Mouse (Mus musculus): ENCODE data around the gene Gm39566. TPM values are rescaled to one million over a fixed set of nuclear protein-coding genes. Genes with fewer than 3 reads are reported as not detected.
"Not testable (repeated sequence)": the region's sequence is repeated elsewhere in the genome, so short reads cannot be mapped to it uniquely, and the experiment has no call there.

Gene Gm39566
- not detected in 2 replicates for polyA plus RNA-seq (2014; fragmentation: Nextera tagmentation; extraction: Ambion mirVana)

DNA sequence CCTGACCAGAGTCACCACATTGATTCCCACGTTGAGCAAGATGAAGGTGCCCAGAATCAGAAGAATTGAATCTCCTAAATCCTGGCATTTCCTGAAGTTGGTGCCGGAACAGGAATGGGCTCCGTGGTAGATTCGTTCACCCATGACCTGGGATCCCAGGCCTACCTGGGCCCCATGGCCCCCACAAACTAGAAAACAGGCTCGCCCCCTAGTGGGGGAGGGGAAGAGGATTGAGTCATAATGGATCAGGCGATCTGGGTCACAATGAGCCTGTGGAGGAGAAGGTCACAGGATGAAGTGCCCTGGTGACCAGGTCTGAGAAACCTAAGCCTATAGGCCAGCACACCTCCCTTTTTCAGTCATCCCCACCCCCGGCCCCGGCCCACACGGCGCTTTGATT, at the start of gene Gm39566:
Gm39566 (minus strand) TSS at position 144 of the 400 bp plus-strand sequence.
- no peak for ATAC-seq (ENCODE audit: low FRiP score)
- Histone ChIP-seq H3K4me3 (replicated peaks; ENCODE audit: low read length) (no peak within 1 kb of the TSS), H3K36me3 (replicated peaks; ENCODE audit: control insufficient read depth, insufficient read depth) (no peaks in the 10 kb centered on the region), H3K27me3 (ENCODE audit: control insufficient read depth, insufficient read depth, low read length) (no peaks in the 10 kb centered on the region), H3K9me3 (ENCODE audit: control insufficient read depth, low read length) (no peaks in the 10 kb centered on the region), H3K9ac (no peak within 1 kb of the TSS), H3K4me1 (replicated peaks; ENCODE audit: control insufficient read depth, insufficient read depth, low read length) (no peaks in the 10 kb centered on the region), H3K27ac (no peak within 1 kb of the TSS), H3K4me2 (replicated peaks) (no peak within 1 kb of the TSS)
- no peak for DNase-seq (ENCODE audit: low spot score)
- 67% methylated on average over 10 of the region's 10 CpGs for WGBS

DNA sequence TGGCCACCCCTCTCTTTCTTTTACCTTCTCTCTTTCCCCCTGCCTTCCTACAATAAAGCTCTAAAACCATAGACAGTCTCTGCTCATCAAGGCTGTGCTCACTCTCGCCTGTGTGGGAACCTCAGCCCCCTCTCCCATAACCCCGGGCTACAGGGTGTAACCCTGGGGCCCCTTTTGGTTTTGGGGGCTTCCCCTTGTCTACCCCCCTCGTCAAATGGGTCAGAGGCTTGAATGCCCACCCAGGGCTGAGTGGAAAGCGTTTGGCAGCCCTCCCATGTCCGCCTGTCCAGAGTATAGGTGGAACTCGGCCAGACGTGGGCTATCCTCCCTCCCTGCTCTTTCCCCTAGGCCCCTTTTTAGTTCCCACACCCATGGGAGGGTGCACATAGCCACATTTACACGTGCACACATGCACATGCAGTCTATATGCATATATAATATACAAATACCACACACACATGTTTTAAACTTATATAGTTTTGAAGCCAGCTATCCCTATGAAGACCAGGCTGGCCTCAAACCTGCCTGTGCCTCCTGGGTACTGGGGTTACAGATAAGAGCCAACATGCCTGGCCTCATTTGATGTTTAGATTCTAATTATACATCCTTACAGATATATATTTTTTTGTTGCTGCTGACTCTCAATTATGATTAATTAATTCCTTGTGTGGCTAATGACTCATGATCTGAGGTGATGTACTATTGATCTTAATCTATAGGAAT, 49.2 kb upstream of the Gm39566 start:
- no peak for ATAC-seq (ENCODE audit: low FRiP score)
- Histone ChIP-seq H3K9me3 (ENCODE audit: control insufficient read depth, low read length) (no peaks in the 10 kb centered on the region), H3K4me3 (replicated peaks; ENCODE audit: low read length) (no peak overlapping the region), H3K27me3 (ENCODE audit: control insufficient read depth, insufficient read depth, low read length) (0 out of 2 replicates have a peak, but pooled peaks cover 4% of the 10 kb centered on the region), H3K36me3 (replicated peaks; ENCODE audit: control insufficient read depth, insufficient read depth) (no peaks in the 10 kb centered on the region), H3K4me1 (replicated peaks; ENCODE audit: control insufficient read depth, insufficient read depth, low read length) (no peaks in the 10 kb centered on the region), H3K27ac (no peak overlapping the region), H3K9ac (no peak overlapping the region), H3K4me2 (replicated peaks) (no peak overlapping the region)
- WGBS = 56% methylated on average over 8 of the region's 8 CpGs
- no peak for DNase-seq (ENCODE audit: low spot score)

DNA sequence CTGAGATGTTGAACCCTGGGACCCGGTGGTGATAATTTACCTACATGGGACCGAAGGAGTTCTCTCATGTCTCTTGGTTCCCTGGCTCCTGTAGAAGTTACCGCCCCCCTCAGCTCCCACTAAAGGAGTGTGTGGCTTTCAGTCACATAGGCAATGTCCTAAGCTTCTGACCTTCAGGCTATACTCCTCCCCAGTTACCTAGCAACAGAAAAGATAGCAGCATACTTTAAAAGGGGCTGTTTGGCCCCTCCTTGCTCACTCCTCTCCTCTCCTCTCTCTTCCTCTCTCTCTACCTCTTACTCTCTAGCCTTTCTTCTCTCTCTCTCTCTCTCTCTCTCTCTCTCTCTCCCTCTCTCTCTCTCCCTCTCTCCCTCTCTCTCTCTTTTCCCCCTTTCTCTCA, 48.6 kb upstream of the Gm39566 start:
- not testable (repeated sequence) for ATAC-seq (ENCODE audit: low FRiP score); H3K27ac ChIP-seq; H3K4me1 ChIP-seq (replicated peaks; ENCODE audit: control insufficient read depth, insufficient read depth, low read length); H3K36me3 ChIP-seq (replicated peaks; ENCODE audit: control insufficient read depth, insufficient read depth); H3K9me3 ChIP-seq (ENCODE audit: control insufficient read depth, low read length); H3K4me2 ChIP-seq (replicated peaks); DNase-seq (ENCODE audit: low spot score); H3K9ac ChIP-seq; H3K4me3 ChIP-seq (replicated peaks; ENCODE audit: low read length)
- H3K27me3 ChIP-seq (ENCODE audit: control insufficient read depth, insufficient read depth, low read length) = peaks cover 10% of the 10 kb centered on the region; the same call in 1 of the 2 replicates
- WGBS = 77% methylated on average over 3 of the region's 3 CpGs

DNA sequence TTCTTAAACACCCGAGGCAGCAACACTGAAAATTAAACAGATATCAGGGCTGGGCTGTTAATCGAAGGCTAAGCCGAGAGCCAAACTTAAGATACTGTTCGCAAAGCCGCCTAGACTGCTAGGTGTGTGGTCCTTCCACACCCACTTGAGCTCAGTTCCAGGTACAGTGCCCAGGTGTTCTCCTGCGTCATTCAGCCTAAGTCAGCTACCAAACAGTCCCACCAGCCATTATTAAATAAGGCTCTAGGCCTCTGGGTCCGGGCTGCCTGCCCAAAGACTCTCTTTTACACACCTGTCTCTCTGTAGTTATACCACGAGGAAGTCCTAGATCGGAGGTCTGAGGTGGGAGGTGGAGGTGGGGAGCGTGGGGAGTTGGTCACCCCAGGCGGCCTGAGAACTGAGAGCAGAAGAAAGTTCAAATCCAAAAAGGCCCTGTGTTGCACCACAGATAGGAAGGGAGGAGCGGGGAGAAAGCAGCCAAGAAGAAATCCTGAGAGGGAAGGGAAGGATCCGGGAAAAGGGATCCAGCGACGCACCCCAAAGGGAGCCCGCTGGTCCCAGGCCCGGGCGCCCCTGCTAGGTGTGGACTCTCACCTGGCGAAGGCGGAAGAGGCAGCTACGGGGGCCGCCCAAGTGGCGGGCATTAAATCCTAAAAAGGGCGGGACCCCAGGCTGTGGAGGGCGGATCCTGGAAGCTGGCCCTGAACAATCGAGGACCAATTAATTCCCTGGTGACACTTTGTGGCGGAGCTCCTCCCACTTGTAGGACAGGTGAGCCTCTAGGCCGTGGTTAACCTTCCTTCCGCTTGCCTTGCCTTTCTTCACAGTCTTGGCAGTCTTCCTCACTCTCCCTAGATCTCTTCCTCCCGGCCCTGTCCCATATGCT, 43.3 kb upstream of the Gm39566 start, which contains the start of gene Tnk1:
Tnk1 (minus strand) TSS at position 618 of the 886 bp plus-strand sequence.
- H3K4me1 ChIP-seq (replicated peaks; ENCODE audit: control insufficient read depth, insufficient read depth, low read length) = no peaks in the 10 kb centered on the region
- 22% methylated on average over 30 of the region's 30 CpGs for WGBS
- no peak for DNase-seq (ENCODE audit: low spot score)
- no peak within 1 kb of the TSS for H3K27ac ChIP-seq
- H3K36me3 ChIP-seq (replicated peaks; ENCODE audit: control insufficient read depth, insufficient read depth) = no peaks in the 10 kb centered on the region
- H3K27me3 ChIP-seq (ENCODE audit: control insufficient read depth, insufficient read depth, low read length) = peaks cover 23% of the 10 kb centered on the region
- H3K9ac ChIP-seq = no peak within 1 kb of the TSS
- no peak within 1 kb of the TSS for H3K4me2 ChIP-seq (replicated peaks)
- H3K4me3 ChIP-seq (replicated peaks; ENCODE audit: low read length) = no peak within 1 kb of the TSS
- H3K9me3 ChIP-seq (ENCODE audit: control insufficient read depth, low read length) = no peaks in the 10 kb centered on the region
- no peak for ATAC-seq (ENCODE audit: low FRiP score)

DNA sequence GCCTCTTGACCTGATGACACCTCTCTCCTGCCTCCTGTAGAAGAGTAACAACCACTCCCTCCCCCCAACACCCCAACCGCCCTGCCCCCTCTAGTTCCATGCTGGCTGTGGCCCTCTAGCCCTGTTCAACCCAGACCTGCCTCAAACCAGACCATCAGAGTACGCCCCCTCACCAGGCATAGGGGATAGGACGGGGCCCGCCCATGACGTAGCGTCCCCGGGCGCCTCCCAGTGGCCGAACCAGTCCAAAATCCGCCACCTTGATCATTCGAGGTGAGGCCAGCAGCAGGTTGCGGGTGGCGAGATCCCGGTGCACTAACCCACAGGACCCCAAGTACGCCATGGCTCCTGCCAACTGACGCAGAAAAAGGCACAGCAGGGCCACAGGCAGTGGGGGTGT, 40.2 kb upstream of the Gm39566 start:
- H3K4me2 ChIP-seq (replicated peaks) = no peak overlapping the region
- H3K9ac ChIP-seq = no peak overlapping the region
- DNase-seq (ENCODE audit: low spot score) = no peak
- WGBS = 16% methylated on average over 16 of the region's 16 CpGs
- H3K4me1 ChIP-seq (replicated peaks; ENCODE audit: control insufficient read depth, insufficient read depth, low read length) = no peaks in the 10 kb centered on the region
- H3K4me3 ChIP-seq (replicated peaks; ENCODE audit: low read length) = no peak overlapping the region
- H3K36me3 ChIP-seq (replicated peaks; ENCODE audit: control insufficient read depth, insufficient read depth) = peaks cover 14% of the 10 kb centered on the region
- ATAC-seq (ENCODE audit: low FRiP score) = no peak
- H3K27me3 ChIP-seq (ENCODE audit: control insufficient read depth, insufficient read depth, low read length) = peaks cover 23% of the 10 kb centered on the region
- no peak overlapping the region for H3K27ac ChIP-seq
- H3K9me3 ChIP-seq (ENCODE audit: control insufficient read depth, low read length) = no peaks in the 10 kb centered on the region

DNA sequence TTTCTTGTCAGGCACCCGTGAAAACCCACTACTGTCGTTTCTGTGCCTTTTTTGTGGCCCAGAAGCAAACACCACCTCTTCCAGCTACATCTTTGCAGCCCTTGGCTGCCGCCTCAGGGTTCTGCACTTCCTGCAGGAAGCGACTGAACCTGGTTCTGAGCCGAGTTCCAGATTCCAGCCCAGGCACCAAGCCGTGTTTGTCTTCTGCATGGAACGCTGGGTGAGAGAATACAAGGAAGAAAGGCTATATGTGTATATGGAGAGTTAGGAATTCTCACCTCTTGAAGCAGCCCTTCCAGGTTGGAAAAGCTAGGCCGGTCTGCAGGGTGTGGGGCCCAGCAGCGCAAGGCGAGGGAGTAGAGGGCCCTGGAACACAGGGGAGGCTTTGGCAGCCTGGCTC, 39.6 kb upstream of the Gm39566 start:
- Histone ChIP-seq H3K27ac (no peak overlapping the region), H3K27me3 (ENCODE audit: control insufficient read depth, insufficient read depth, low read length) (peaks cover 20% of the 10 kb centered on the region), H3K36me3 (replicated peaks; ENCODE audit: control insufficient read depth, insufficient read depth) (peaks cover 20% of the 10 kb centered on the region), H3K4me1 (replicated peaks; ENCODE audit: control insufficient read depth, insufficient read depth, low read length) (no peaks in the 10 kb centered on the region), H3K4me3 (replicated peaks; ENCODE audit: low read length) (no peak overlapping the region), H3K9me3 (ENCODE audit: control insufficient read depth, low read length) (no peaks in the 10 kb centered on the region), H3K4me2 (replicated peaks) (no peak overlapping the region), H3K9ac (no peak overlapping the region)
- WGBS = 88% methylated on average over 10 of the region's 10 CpGs
- ATAC-seq (ENCODE audit: low FRiP score) = no peak
- no peak for DNase-seq (ENCODE audit: low spot score)

DNA sequence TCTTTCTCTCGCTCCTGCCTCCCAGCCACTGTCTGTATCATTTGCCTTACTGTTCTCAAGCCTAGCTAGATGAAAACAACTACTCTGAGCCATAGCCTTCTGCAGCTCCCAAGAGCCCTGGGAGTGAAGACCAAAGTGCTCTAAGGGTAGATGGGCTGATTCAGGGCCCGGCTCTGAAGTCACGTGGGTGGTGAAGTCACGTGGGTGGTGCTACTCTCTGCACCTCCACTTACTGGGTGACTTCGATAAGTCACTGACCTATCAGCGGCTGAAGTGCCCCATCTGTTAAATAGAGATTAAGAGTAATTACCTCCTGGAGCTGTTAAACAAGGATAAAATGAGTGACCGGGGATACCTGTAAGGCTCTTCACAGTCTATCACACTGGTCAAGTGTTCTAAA, 38.9 kb upstream of the Gm39566 start:
- Histone ChIP-seq H3K9ac (no peak overlapping the region), H3K27me3 (ENCODE audit: control insufficient read depth, insufficient read depth, low read length) (peaks cover 16% of the 10 kb centered on the region), H3K36me3 (replicated peaks; ENCODE audit: control insufficient read depth, insufficient read depth) (peaks cover 27% of the 10 kb centered on the region), H3K4me3 (replicated peaks; ENCODE audit: low read length) (no peak overlapping the region), H3K27ac (no peak overlapping the region), H3K4me2 (replicated peaks) (no peak overlapping the region), H3K9me3 (ENCODE audit: control insufficient read depth, low read length) (no peaks in the 10 kb centered on the region), H3K4me1 (replicated peaks; ENCODE audit: control insufficient read depth, insufficient read depth, low read length) (no peaks in the 10 kb centered on the region)
- no peak for DNase-seq (ENCODE audit: low spot score)
- WGBS = 74% methylated on average over 7 of the region's 7 CpGs
- ATAC-seq (ENCODE audit: low FRiP score) = no peak

DNA sequence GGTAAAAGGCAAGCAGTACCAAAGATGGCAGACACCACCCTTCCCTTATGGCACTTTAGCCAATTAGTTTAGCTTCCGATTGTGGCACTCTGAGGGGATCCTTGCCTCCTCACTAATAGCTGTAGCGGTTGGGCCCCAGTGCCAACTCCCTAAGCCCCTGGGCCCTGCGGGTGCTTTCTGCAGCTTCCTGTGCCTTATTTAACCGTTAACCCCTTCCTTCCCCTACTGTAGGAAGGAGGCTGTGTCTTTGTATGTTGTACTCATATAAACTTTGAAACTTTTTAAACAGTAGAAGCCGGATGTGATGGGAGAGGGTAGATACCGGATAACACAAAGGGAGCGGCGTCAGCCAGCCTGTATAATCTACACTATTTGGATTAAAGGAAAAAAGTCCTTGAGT, 35.7 kb upstream of the Gm39566 start:
- Histone ChIP-seq H3K4me3 (replicated peaks; ENCODE audit: low read length) (no peak overlapping the region), H3K9me3 (ENCODE audit: control insufficient read depth, low read length) (no peaks in the 10 kb centered on the region), H3K4me2 (replicated peaks) (no peak overlapping the region), H3K27ac (no peak overlapping the region), H3K36me3 (replicated peaks; ENCODE audit: control insufficient read depth, insufficient read depth) (peaks cover 40% of the 10 kb centered on the region), H3K9ac (no peak overlapping the region), H3K27me3 (ENCODE audit: control insufficient read depth, insufficient read depth, low read length) (no peaks in the 10 kb centered on the region), H3K4me1 (replicated peaks; ENCODE audit: control insufficient read depth, insufficient read depth, low read length) (peaks cover 18% of the 10 kb centered on the region)
- 73% methylated on average over 8 of the region's 8 CpGs for WGBS
- ATAC-seq (ENCODE audit: low FRiP score) = no peak
- DNase-seq (ENCODE audit: low spot score) = no peak

DNA sequence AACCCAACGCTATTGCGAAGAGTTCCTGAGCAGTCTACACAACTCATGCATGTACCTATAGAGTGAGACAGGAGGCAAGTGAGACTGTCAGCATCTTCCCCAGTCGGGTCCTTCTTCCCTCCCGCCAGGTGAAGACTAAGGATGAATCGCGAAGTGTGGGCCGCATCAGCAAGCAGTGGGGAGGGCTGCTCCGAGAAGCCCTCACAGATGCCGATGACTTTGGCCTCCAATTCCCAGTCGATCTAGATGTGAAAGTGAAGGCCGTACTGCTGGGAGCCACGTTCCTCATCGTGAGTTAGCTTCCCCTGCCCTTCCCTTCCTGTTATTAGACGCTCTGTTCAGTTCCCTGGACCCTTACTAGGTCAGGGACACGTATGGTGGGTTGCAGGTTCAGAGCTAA, 34.8 kb upstream of the Gm39566 start:
- Histone ChIP-seq H3K4me1 (replicated peaks; ENCODE audit: control insufficient read depth, insufficient read depth, low read length) (peaks cover 24% of the 10 kb centered on the region), H3K27ac (no peak overlapping the region), H3K9ac (no peak overlapping the region), H3K4me3 (replicated peaks; ENCODE audit: low read length) (no peak overlapping the region), H3K27me3 (ENCODE audit: control insufficient read depth, insufficient read depth, low read length) (no peaks in the 10 kb centered on the region), H3K9me3 (ENCODE audit: control insufficient read depth, low read length) (no peaks in the 10 kb centered on the region), H3K36me3 (replicated peaks; ENCODE audit: control insufficient read depth, insufficient read depth) (peaks cover 40% of the 10 kb centered on the region), H3K4me2 (replicated peaks) (no peak overlapping the region)
- no peak for ATAC-seq (ENCODE audit: low FRiP score)
- WGBS = 92% methylated on average over 15 of the region's 15 CpGs
- no peak for DNase-seq (ENCODE audit: low spot score)
